Mouse (Mus musculus): Measurements from ENCODE around the gene Cavin1. TPM values are rescaled to one million over a fixed set of nuclear protein-coding genes. Genes with fewer than 3 reads are reported as not detected.

The Cavin1 gene
- total RNA-seq, 1 experiment = 30.7 TPM

DNA sequence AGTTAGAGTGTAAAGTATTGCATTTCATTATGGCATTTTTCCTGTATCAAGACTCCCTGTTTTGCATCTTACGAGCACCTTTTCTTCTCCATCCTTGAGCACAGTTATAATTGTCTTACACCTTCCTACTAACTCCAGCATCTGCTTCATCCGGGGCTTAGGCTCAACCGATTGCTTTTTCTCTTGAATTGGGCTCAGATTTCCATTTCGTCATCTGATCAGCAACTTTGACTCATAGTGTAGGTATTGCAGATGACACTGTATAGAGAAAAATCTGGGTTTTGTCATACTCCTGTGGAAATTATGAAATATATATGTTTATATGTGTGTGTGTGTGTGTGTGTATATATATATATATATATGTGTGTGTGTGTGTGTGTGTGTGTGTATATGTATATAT is 25.8 kb upstream of the Cavin1 start:
- no peaks in the 10 kb centered on the region for H3K36me3 ChIP-seq (ENCODE audit: control insufficient read depth, insufficient read depth, low read length, poor library complexity, severe bottlenecking)
- no peaks in the 10 kb centered on the region for H3K9me3 ChIP-seq (ENCODE audit: control insufficient read depth, insufficient read depth, low read depth, low read length)
- H3K4me1 ChIP-seq (ENCODE audit: control insufficient read depth in 2 of 2, insufficient read depth in 2 of 2, low read length in 2 of 2, poor library complexity in 1 of 2) = peaks cover 0 to 22% of the 10 kb centered on the region in 2 experiments; a peak in 3 of 4 replicates
- TF ChIP-seq CHD2 (IDR thresholded peaks at IDR 0.05; ENCODE audit: low read depth, low read length) (no peak), MAFK (IDR thresholded peaks at IDR 0.05; ENCODE audit: insufficient read depth, low read depth, low read length) (no peak), HCFC1 (IDR thresholded peaks at IDR 0.05; ENCODE audit: borderline replicate concordance, insufficient read depth, low read length) (no peak), ZNF384 (IDR thresholded peaks at IDR 0.05; ENCODE audit: low read depth, low read length) (no peak)
- H3K27ac ChIP-seq (ENCODE audit: insufficient read depth, low read depth, low read length, poor library complexity, severe bottlenecking) = no peak overlapping the region
- no peak overlapping the region for H3K9ac ChIP-seq (ENCODE audit: insufficient read depth, low read depth, low read length, poor library complexity, severe bottlenecking)
- in situ Hi-C loops (cut with MboI; ENCODE audit: low sequenced_read_pairs in 2 of 2, unreplicated experiment in 2 of 2) = no loop called here
- H3K4me3 ChIP-seq (ENCODE audit: insufficient read depth in 1 of 2, low read depth in 1 of 2, low read length in 2 of 2, poor library complexity in 1 of 2, severe bottlenecking in 1 of 2) = no peak overlapping the region
- no peak for DNase-seq (ENCODE audit: low read depth, low spot score)

DNA sequence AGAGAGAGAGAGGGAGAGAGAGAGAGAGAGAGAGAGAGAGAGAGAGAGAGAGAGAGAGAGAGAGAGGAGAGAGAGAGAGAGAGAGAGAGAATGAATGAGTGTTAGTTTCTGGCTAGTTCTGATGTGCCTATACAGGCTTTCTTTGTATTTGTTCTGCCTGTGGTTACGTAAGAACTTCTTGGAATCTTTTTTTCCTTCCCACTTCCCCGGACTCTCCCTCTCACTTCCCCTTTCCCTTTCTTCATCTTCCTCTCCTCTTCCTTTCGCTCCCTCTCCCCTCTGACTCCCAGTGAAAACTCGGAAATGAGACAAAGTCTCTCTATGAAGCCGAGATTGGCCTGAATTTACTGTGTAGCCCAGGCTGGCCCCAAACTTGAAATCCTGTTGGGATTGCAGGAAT is 24.0 kb upstream of the Cavin1 start:
- H3K9ac ChIP-seq (ENCODE audit: insufficient read depth, low read depth, low read length, poor library complexity, severe bottlenecking) = no peak overlapping the region
- peaks cover 0 to 9% of the 10 kb centered on the region in 2 experiments; a peak in 2 of 4 replicates for H3K4me1 ChIP-seq (ENCODE audit: control insufficient read depth in 2 of 2, insufficient read depth in 2 of 2, low read length in 2 of 2, poor library complexity in 1 of 2)
- in situ Hi-C loops (cut with MboI; ENCODE audit: low sequenced_read_pairs in 2 of 2, unreplicated experiment in 2 of 2) = no loop called here
- H3K27ac ChIP-seq (ENCODE audit: insufficient read depth, low read depth, low read length, poor library complexity, severe bottlenecking) = no peak overlapping the region
- TF ChIP-seq ZNF384 (IDR thresholded peaks at IDR 0.05; ENCODE audit: low read depth, low read length) = no peak
- TF ChIP-seq HCFC1 (IDR thresholded peaks at IDR 0.05; ENCODE audit: borderline replicate concordance, insufficient read depth, low read length) = no peak
- TF ChIP-seq MAFK (IDR thresholded peaks at IDR 0.05; ENCODE audit: insufficient read depth, low read depth, low read length) = no peak
- no peak for TF ChIP-seq CHD2 (IDR thresholded peaks at IDR 0.05; ENCODE audit: low read depth, low read length)
- no peak for TF ChIP-seq ZC3H11A (IDR thresholded peaks at IDR 0.05; ENCODE audit: borderline replicate concordance, low read depth, low read length)
- H3K4me3 ChIP-seq (ENCODE audit: insufficient read depth in 1 of 2, low read depth in 1 of 2, low read length in 2 of 2, poor library complexity in 1 of 2, severe bottlenecking in 1 of 2) = no peak overlapping the region
- no peaks in the 10 kb centered on the region for H3K36me3 ChIP-seq (ENCODE audit: control insufficient read depth, insufficient read depth, low read length, poor library complexity, severe bottlenecking)
- DNase-seq (ENCODE audit: low read depth, low spot score) = no peak
- H3K9me3 ChIP-seq (ENCODE audit: control insufficient read depth, insufficient read depth, low read depth, low read length) = no peaks in the 10 kb centered on the region

DNA sequence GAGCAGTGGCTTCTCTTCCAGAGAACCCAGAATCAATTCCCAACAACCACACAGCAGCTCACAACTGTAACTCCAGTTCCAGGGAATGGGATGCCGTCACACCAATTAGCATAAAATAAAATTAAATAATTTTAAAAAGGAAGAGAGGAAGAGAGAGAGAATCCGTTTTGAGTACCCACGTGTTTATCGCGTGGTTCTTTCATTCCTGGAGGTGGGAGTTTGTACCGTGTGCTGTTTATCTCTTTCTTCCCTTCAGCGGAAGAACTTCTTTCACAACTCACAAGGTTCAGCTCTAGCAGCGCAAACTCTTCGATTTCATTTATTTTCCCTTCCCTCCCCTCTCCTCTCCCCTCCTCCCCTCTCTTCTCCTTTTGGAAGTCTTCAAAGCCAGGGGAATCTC is 23.5 kb upstream of the Cavin1 start:
- no peak overlapping the region for H3K4me3 ChIP-seq (ENCODE audit: insufficient read depth in 1 of 2, low read depth in 1 of 2, low read length in 2 of 2, poor library complexity in 1 of 2, severe bottlenecking in 1 of 2)
- in situ Hi-C loops (cut with MboI; ENCODE audit: low sequenced_read_pairs in 2 of 2, unreplicated experiment in 2 of 2) = no loop called here
- H3K27ac ChIP-seq (ENCODE audit: insufficient read depth, low read depth, low read length, poor library complexity, severe bottlenecking) = no peak overlapping the region
- TF ChIP-seq ZNF384 (IDR thresholded peaks at IDR 0.05; ENCODE audit: low read depth, low read length) (no peak), HCFC1 (IDR thresholded peaks at IDR 0.05; ENCODE audit: borderline replicate concordance, insufficient read depth, low read length) (no peak), ZC3H11A (IDR thresholded peaks at IDR 0.05; ENCODE audit: borderline replicate concordance, low read depth, low read length) (no peak), CHD2 (IDR thresholded peaks at IDR 0.05; ENCODE audit: low read depth, low read length) (no peak), MAFK (IDR thresholded peaks at IDR 0.05; ENCODE audit: insufficient read depth, low read depth, low read length) (no peak)
- H3K9me3 ChIP-seq (ENCODE audit: control insufficient read depth, insufficient read depth, low read depth, low read length) = no peaks in the 10 kb centered on the region
- H3K4me1 ChIP-seq (ENCODE audit: control insufficient read depth in 2 of 2, insufficient read depth in 2 of 2, low read length in 2 of 2, poor library complexity in 1 of 2) = peaks cover 0 to 8% of the 10 kb centered on the region in 2 experiments; a peak in 2 of 4 replicates
- no peak overlapping the region for H3K9ac ChIP-seq (ENCODE audit: insufficient read depth, low read depth, low read length, poor library complexity, severe bottlenecking)
- H3K36me3 ChIP-seq (ENCODE audit: control insufficient read depth, insufficient read depth, low read length, poor library complexity, severe bottlenecking) = no peaks in the 10 kb centered on the region
- DNase-seq (ENCODE audit: low read depth, low spot score) = no peak

DNA sequence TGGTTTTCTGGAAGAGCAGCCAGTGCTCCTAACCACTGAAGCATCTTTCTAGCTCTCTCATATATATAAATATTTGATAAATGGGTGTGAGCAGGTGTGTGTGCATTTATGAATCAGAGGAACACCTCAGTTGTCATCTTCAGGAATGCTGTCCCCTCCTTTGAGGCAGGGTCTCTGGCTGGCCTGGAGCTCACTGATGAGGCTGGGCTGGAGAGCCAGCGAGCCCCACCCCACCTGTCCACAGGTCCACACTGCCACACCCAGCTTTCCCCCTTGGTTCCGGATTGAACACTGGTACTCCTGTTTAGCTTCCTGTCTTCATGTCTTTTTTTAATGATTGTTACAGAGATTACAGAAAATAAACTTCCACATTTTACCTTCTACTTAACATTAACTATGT is 22.8 kb upstream of the Cavin1 start:
- no peak for DNase-seq (ENCODE audit: low read depth, low spot score)
- Histone ChIP-seq H3K9me3 (ENCODE audit: control insufficient read depth, insufficient read depth, low read depth, low read length) (no peaks in the 10 kb centered on the region), H3K27ac (ENCODE audit: insufficient read depth, low read depth, low read length, poor library complexity, severe bottlenecking) (no peak overlapping the region), H3K36me3 (ENCODE audit: control insufficient read depth, insufficient read depth, low read length, poor library complexity, severe bottlenecking) (no peaks in the 10 kb centered on the region), H3K9ac (ENCODE audit: insufficient read depth, low read depth, low read length, poor library complexity, severe bottlenecking) (no peak overlapping the region), H3K4me3 (ENCODE audit: insufficient read depth in 1 of 2, low read depth in 1 of 2, low read length in 2 of 2, poor library complexity in 1 of 2, severe bottlenecking in 1 of 2) (no peak overlapping the region), H3K4me1 (ENCODE audit: control insufficient read depth in 2 of 2, insufficient read depth in 2 of 2, low read length in 2 of 2, poor library complexity in 1 of 2) (peaks cover 0 to 5% of the 10 kb centered on the region in 2 experiments; a peak in 2 of 4 replicates)
- no peak for TF ChIP-seq MAFK (IDR thresholded peaks at IDR 0.05; ENCODE audit: insufficient read depth, low read depth, low read length)
- TF ChIP-seq ZNF384 (IDR thresholded peaks at IDR 0.05; ENCODE audit: low read depth, low read length) = no peak
- no peak for TF ChIP-seq ZC3H11A (IDR thresholded peaks at IDR 0.05; ENCODE audit: borderline replicate concordance, low read depth, low read length)
- TF ChIP-seq CHD2 (IDR thresholded peaks at IDR 0.05; ENCODE audit: low read depth, low read length) = no peak
- in situ Hi-C loops (cut with MboI; ENCODE audit: low sequenced_read_pairs in 2 of 2, unreplicated experiment in 2 of 2) = no loop called here

- H3K9ac ChIP-seq (ENCODE audit: insufficient read depth, low read depth, low read length, poor library complexity, severe bottlenecking) = no peak overlapping the region
- no peak overlapping the region for H3K27ac ChIP-seq (ENCODE audit: insufficient read depth, low read depth, low read length, poor library complexity, severe bottlenecking)
- in situ Hi-C loops (cut with MboI; ENCODE audit: low sequenced_read_pairs in 2 of 2, unreplicated experiment in 2 of 2) = no loop called here
- no peaks in the 10 kb centered on the region for H3K9me3 ChIP-seq (ENCODE audit: control insufficient read depth, insufficient read depth, low read depth, low read length)
- H3K4me3 ChIP-seq (ENCODE audit: insufficient read depth in 1 of 2, low read depth in 1 of 2, low read length in 2 of 2, poor library complexity in 1 of 2, severe bottlenecking in 1 of 2) = no peak overlapping the region
- TF ChIP-seq HCFC1 (IDR thresholded peaks at IDR 0.05; ENCODE audit: borderline replicate concordance, insufficient read depth, low read length) (no peak), ZC3H11A (IDR thresholded peaks at IDR 0.05; ENCODE audit: borderline replicate concordance, low read depth, low read length) (no peak), MAFK (IDR thresholded peaks at IDR 0.05; ENCODE audit: insufficient read depth, low read depth, low read length) (no peak), CHD2 (IDR thresholded peaks at IDR 0.05; ENCODE audit: low read depth, low read length) (no peak), ZNF384 (IDR thresholded peaks at IDR 0.05; ENCODE audit: low read depth, low read length) (no peak)
- no peaks in the 10 kb centered on the region for H3K36me3 ChIP-seq (ENCODE audit: control insufficient read depth, insufficient read depth, low read length, poor library complexity, severe bottlenecking)
- DNase-seq (ENCODE audit: low read depth, low spot score) = peak; percentile 57
- peaks cover 0 to 2% of the 10 kb centered on the region in 2 experiments; a peak in 1 of 4 replicates for H3K4me1 ChIP-seq (ENCODE audit: control insufficient read depth in 2 of 2, insufficient read depth in 2 of 2, low read length in 2 of 2, poor library complexity in 1 of 2)
Measured at GRCm38 (mm10) chr11:100991027-100991534, 20.4 kb upstream of the Cavin1 start.
